17 mouse cellular contexts compared by ENCODE assay signal in genomic region chr2:71449604-71450003, GRCm38 (mm10). TPM values are rescaled to one million over a fixed set of nuclear protein-coding genes. Genes with fewer than 3 reads are reported as not detected.
DNase-seq lines count a peak whose midpoint lies in the region; ATAC-seq and TF ChIP-seq lines count a peak whose summit lies in the region.
"Had no signal": no experiment of that assay in that cellular context is flagged by ENCODE, and none has a peak within 500 bp of the region (broad histone marks: within the 10 kb centered on the region; RNA-seq: fewer than 3 reads in every experiment).

No protein-coding gene starts in this region.

- WGBS in hindbrain, postnatal 0 days: 8% methylated on average over 2 of the region's 2 CpGs
- WGBS in hindbrain, embryonic 16.5 days: 6% methylated on average over 2 of the region's 2 CpGs

- no peaks in the 10 kb centered on the region for H3K4me1 ChIP-seq in hindbrain, postnatal 0 days (ENCODE audit: insufficient read depth, low read length)
- no peaks in the 10 kb centered on the region; the same call in 1 of the 2 replicates for H3K4me1 ChIP-seq in hindbrain, embryonic 16.5 days (ENCODE audit: control insufficient read depth, insufficient read depth, low read depth, low read length)
- no peaks in the 10 kb centered on the region for H3K4me1 ChIP-seq in ES-Bruce4 (ENCODE audit: control insufficient read depth, insufficient read depth, low read length)
- H3K4me1 ChIP-seq in cortical plate, adult 2 months (ENCODE audit: control insufficient read depth, insufficient read depth, low read length): no peaks in the 10 kb centered on the region

- H3K27ac ChIP-seq in hindbrain, postnatal 0 days: no peak overlapping the region
- H3K27ac ChIP-seq in hindbrain, embryonic 16.5 days (ENCODE audit: low read depth, low read length): no peak overlapping the region
- H3K27ac ChIP-seq in ES-Bruce4 (ENCODE audit: insufficient read depth, low read length): no peak overlapping the region
- no peak overlapping the region for H3K27ac ChIP-seq in cortical plate, adult 2 months (ENCODE audit: insufficient read depth, low read length)
- H3K27ac ChIP-seq: heart, embryonic 13.5 days; hindbrain, embryonic 12.5 days; left cerebral cortex, adult 2 months; liver, embryonic 13.5 days; neural tube, embryonic 15.5 days had no signal

- no peak overlapping the region for H3K9ac ChIP-seq in hindbrain, postnatal 0 days (replicated peaks; ENCODE audit: low read length)
- H3K9ac ChIP-seq in hindbrain, embryonic 16.5 days (ENCODE audit: low read depth, low read length): no peak overlapping the region
- no peak overlapping the region for H3K9ac ChIP-seq in ES-Bruce4 (ENCODE audit: low read depth, poor library complexity, severe bottlenecking)
- H3K9ac ChIP-seq: heart, embryonic 13.5 days; hindbrain, embryonic 12.5 days; liver, embryonic 13.5 days; neural tube, embryonic 15.5 days had no signal

- peak; percentile 2 for DNase-seq in hindbrain, postnatal 0 days (ENCODE audit: low spot score)
- peak; percentile 44 for DNase-seq in thymus, postnatal 0 days (ENCODE audit: low spot score)
- no peak for DNase-seq in layer of hippocampus, adult 9-11 months
- DNase-seq in cerebellum, adult 18-20 months: no peak
- no peak for DNase-seq in left cerebral cortex, adult 8-10 months (ENCODE audit: low spot score in 2 of 2)
- DNase-seq: adrenal gland, adult 8-10 months; B cell, adult 2 months; kidney, adult 18-20 months; liver, embryonic 13.5 days; lung, postnatal 4 days had no signal

- no peak for TF ChIP-seq POLR2A in ES-Bruce4 (IDR thresholded peaks at IDR 0.05; ENCODE audit: insufficient read depth, low read length)
- TF ChIP-seq POLR2A in cortical plate, adult 2 months (IDR thresholded peaks at IDR 0.05; ENCODE audit: extremely low read depth, insufficient read depth, low read length): no peak

- ATAC-seq in hindbrain, postnatal 0 days: no peak
- no peak for ATAC-seq in hindbrain, embryonic 16.5 days

- H3K9me3 ChIP-seq in hindbrain, postnatal 0 days (ENCODE audit: low read length): no peaks in the 10 kb centered on the region
- H3K9me3 ChIP-seq in hindbrain, embryonic 16.5 days (ENCODE audit: control insufficient read depth, low read length): no peaks in the 10 kb centered on the region
- H3K9me3 ChIP-seq in ES-Bruce4 (replicated peaks; ENCODE audit: control insufficient read depth, insufficient read depth, low read length, poor library complexity, severe bottlenecking): no peaks in the 10 kb centered on the region
- H3K9me3 ChIP-seq: heart, embryonic 13.5 days; hindbrain, embryonic 12.5 days; liver, embryonic 13.5 days; neural tube, embryonic 15.5 days had no signal

- no peaks in the 10 kb centered on the region for H3K27me3 ChIP-seq in hindbrain, postnatal 0 days (ENCODE audit: insufficient read depth, low read length)
- H3K27me3 ChIP-seq in hindbrain, embryonic 16.5 days (replicated peaks; ENCODE audit: control insufficient read depth, insufficient read depth, low read length): no peaks in the 10 kb centered on the region
- no peaks in the 10 kb centered on the region for H3K27me3 ChIP-seq in ES-Bruce4 (ENCODE audit: control insufficient read depth, insufficient read depth, low read length, poor library complexity, severe bottlenecking)

- H3K4me3 ChIP-seq in hindbrain, postnatal 0 days (ENCODE audit: low read length): no peak overlapping the region
- no peak overlapping the region for H3K4me3 ChIP-seq in hindbrain, embryonic 16.5 days (ENCODE audit: low read length)
- no peak overlapping the region for H3K4me3 ChIP-seq in ES-Bruce4 (ENCODE audit: low read depth, low read length)
- no peak overlapping the region for H3K4me3 ChIP-seq in cortical plate, adult 2 months (ENCODE audit: insufficient read depth, low read length)
- H3K4me3 ChIP-seq: heart, embryonic 13.5 days; hindbrain, embryonic 12.5 days; left cerebral cortex, adult 2 months; liver, embryonic 13.5 days; neural tube, embryonic 15.5 days had no signal

- peak; percentile 9; the same call in 1 of the 2 replicates for TF ChIP-seq CTCF in hindbrain, postnatal 0 days (IDR thresholded peaks at IDR 0.05; ENCODE audit: low read depth)
- TF ChIP-seq CTCF in ES-Bruce4 (IDR thresholded peaks at IDR 0.05; ENCODE audit: low read depth, low read length): peak; percentile 68
- 0 out of 2 replicates have a peak, but pooled peaks have one; percentile 5 for TF ChIP-seq CTCF in cortical plate, adult 2 months (IDR thresholded peaks at IDR 0.05; ENCODE audit: extremely low read depth, insufficient read depth, low read length)

- TF ChIP-seq EP300 in ES-Bruce4 (IDR thresholded peaks at IDR 0.05; ENCODE audit: insufficient read depth, low read depth, low read length): no peak

- H3K36me3 ChIP-seq in hindbrain, postnatal 0 days (ENCODE audit: insufficient read depth, low read length): no peaks in the 10 kb centered on the region
- no peaks in the 10 kb centered on the region for H3K36me3 ChIP-seq in hindbrain, embryonic 16.5 days (ENCODE audit: control insufficient read depth, insufficient read depth, low read length)
- H3K36me3 ChIP-seq in ES-Bruce4 (ENCODE audit: control insufficient read depth, insufficient read depth, low read length, poor library complexity, severe bottlenecking): no peaks in the 10 kb centered on the region
- H3K36me3 ChIP-seq: heart, embryonic 13.5 days; hindbrain, embryonic 12.5 days; liver, embryonic 13.5 days; neural tube, embryonic 15.5 days had no signal

- no peak overlapping the region for H3K4me2 ChIP-seq in hindbrain, postnatal 0 days (ENCODE audit: low read depth, low read length)
- H3K4me2 ChIP-seq in hindbrain, embryonic 16.5 days (ENCODE audit: low read length): no peak overlapping the region
- H3K4me2 ChIP-seq: heart, embryonic 13.5 days; hindbrain, embryonic 12.5 days; liver, embryonic 13.5 days; neural tube, embryonic 15.5 days had no signal

RNA-seq across cellular contexts. Expression of gene Metap1d, which starts 3.5 kb away (rescaled TPM):
- total RNA-seq in hindbrain, postnatal 0 days (2014; rRNA removed): 12.0 and 14.4 TPM in 2 replicates
- polyA plus RNA-seq in hindbrain, postnatal 0 days (2015; fragmentation: Nextera tagmentation; extraction: Ambion mirVana): 26.2 and 29.1 TPM in 2 replicates
- 31.7 and 31.9 TPM in 2 replicates for polyA plus RNA-seq in hindbrain, embryonic 16.5 days (2015; fragmentation: Nextera tagmentation; extraction: Ambion mirVana)
- 13.0 and 13.6 TPM in 2 replicates for polyA plus RNA-seq in ES-Bruce4 (2011; ENCODE audit: insufficient read depth, insufficient read length, low read depth, missing spikeins)
- 40.9 and 41.5 TPM in 2 replicates for polyA plus RNA-seq in cortical plate, adult 2 months (2012; rRNA removed)
- polyA plus RNA-seq in thymus, postnatal 0 days (2015; fragmentation: Nextera tagmentation; extraction: Ambion mirVana): 24.2 and 25.8 TPM in 2 replicates
- total RNA-seq in left cerebral cortex, adult 8-10 months (2022): 10 to 100 TPM; 15.4 to 20.3 (median 19.7) TPM

Comparison
In these comparisons a context has a peak if more than half of its experiments do, and no peak if none do; other contexts are left out.
1. DNase-seq: peak in hindbrain, postnatal 0 days (single experiment) and thymus, postnatal 0 days (single experiment); none in layer of hippocampus, adult 9-11 months (single experiment), cerebellum, adult 18-20 months (0 of 2) and left cerebral cortex, adult 8-10 months (0 of 2).
2. CTCF ChIP-seq: peak in every context shown above with its lines; median percentile 68 in ES-Bruce4; 9 in hindbrain, postnatal 0 days; 5 in cortical plate, adult 2 months.